ENCODE assay signal across 29 mouse cellular contexts in the genomic region with DNA sequence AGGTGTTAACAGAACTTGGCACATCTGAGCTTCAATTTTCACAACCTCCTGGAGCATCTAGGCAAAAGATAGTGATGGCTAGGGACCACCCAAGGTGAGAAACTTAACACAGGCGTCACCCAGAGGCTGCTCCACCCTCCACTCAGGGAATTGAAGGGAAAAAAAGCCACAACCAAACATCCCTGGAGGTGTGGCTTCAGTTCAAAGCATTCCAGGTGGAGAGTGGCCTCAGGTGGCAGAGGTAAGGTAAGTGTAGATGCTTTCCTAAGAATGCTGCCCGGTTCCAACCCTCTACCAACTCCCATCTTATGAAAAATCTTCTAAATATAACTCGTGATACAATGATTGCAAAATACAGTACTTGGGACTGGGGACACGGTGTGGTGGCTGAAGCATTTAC. TPM values are rescaled to one million over a fixed set of nuclear protein-coding genes. Genes with fewer than 3 reads are reported as not detected.
A peak's percentile ranks its signal among the peaks of the same experiment; 100 is the strongest.
DNase-seq lines count a peak whose midpoint lies in the region; ATAC-seq and TF ChIP-seq lines count a peak whose summit lies in the region.
"Had no signal": no experiment of that assay in that cellular context is flagged by ENCODE, and none has a peak within 500 bp of the region (broad histone marks: within the 10 kb centered on the region; RNA-seq: fewer than 3 reads in every experiment).

No protein-coding gene starts in this region.

- TF ChIP-seq CTCF in intestine, postnatal 0 days (IDR thresholded peaks at IDR 0.05; ENCODE audit: low read depth): peak; percentile 32; the same call in 1 of the 2 replicates

- no peak overlapping the region for H3K9ac ChIP-seq in embryonic facial prominence, embryonic 14.5 days (ENCODE audit: low read depth, low read length)
- H3K9ac ChIP-seq in intestine, postnatal 0 days (ENCODE audit: low read depth, low read length): no peak overlapping the region
- H3K9ac ChIP-seq: embryonic facial prominence, embryonic 13.5 days; forebrain, embryonic 15.5 days; limb, embryonic 15.5 days; midbrain, embryonic 15.5 days; neural tube, embryonic 12.5 days had no signal

- ATAC-seq in embryonic facial prominence, embryonic 14.5 days (ENCODE audit: low read depth): peak; percentile 69; the same call in 1 of the 2 replicates
- no peak for ATAC-seq in intestine, postnatal 0 days
- ATAC-seq: forebrain, embryonic 15.5 days; hindbrain, postnatal 0 days; midbrain, embryonic 15.5 days had no signal

- no peaks in the 10 kb centered on the region for H3K27me3 ChIP-seq in embryonic facial prominence, embryonic 14.5 days (replicated peaks; ENCODE audit: control insufficient read depth, insufficient read depth, low read length)
- no peaks in the 10 kb centered on the region; the same call in 1 of the 2 replicates for H3K27me3 ChIP-seq in embryonic facial prominence, embryonic 10.5 days (replicated peaks; ENCODE audit: low read depth, poor library complexity, severe bottlenecking)
- no peaks in the 10 kb centered on the region for H3K27me3 ChIP-seq in intestine, postnatal 0 days (replicated peaks; ENCODE audit: control insufficient read depth, insufficient read depth, low read length)
- H3K27me3 ChIP-seq: embryonic facial prominence, embryonic 13.5 days; forebrain, embryonic 15.5 days; limb, embryonic 15.5 days had no signal

- 58% methylated on average over 4 of the region's 4 CpGs for WGBS in embryonic facial prominence, embryonic 14.5 days
- WGBS in embryonic facial prominence, embryonic 10.5 days: 76% methylated on average over 4 of the region's 4 CpGs
- WGBS in intestine, postnatal 0 days: 42% methylated on average over 4 of the region's 4 CpGs

- no peak overlapping the region for H3K27ac ChIP-seq in embryonic facial prominence, embryonic 14.5 days (replicated peaks; ENCODE audit: low read depth, low read length)
- H3K27ac ChIP-seq in embryonic facial prominence, embryonic 10.5 days (replicated peaks): no peak overlapping the region
- H3K27ac ChIP-seq in intestine, postnatal 0 days (ENCODE audit: low read depth, low read length): no peak overlapping the region
- H3K27ac ChIP-seq: embryonic facial prominence, embryonic 13.5 days; forebrain, embryonic 15.5 days; hindbrain, embryonic 10.5 days; hindbrain, postnatal 0 days; limb, embryonic 15.5 days; midbrain, embryonic 15.5 days; neural tube, embryonic 12.5 days had no signal

- H3K4me1 ChIP-seq in embryonic facial prominence, embryonic 14.5 days (ENCODE audit: control insufficient read depth, insufficient read depth, low read length): peaks cover 4% of the 10 kb centered on the region; the same call in 1 of the 2 replicates
- H3K4me1 ChIP-seq in embryonic facial prominence, embryonic 10.5 days: peaks cover 21% of the 10 kb centered on the region
- no peaks in the 10 kb centered on the region for H3K4me1 ChIP-seq in intestine, postnatal 0 days (replicated peaks; ENCODE audit: control insufficient read depth, insufficient read depth, low read length)
- H3K4me1 ChIP-seq: forebrain, embryonic 15.5 days; limb, embryonic 15.5 days; megakaryocyte, embryonic 14.5 days; midbrain, embryonic 15.5 days; neural tube, embryonic 12.5 days had no signal

- no peaks in the 10 kb centered on the region for H3K36me3 ChIP-seq in embryonic facial prominence, embryonic 14.5 days (ENCODE audit: control insufficient read depth, insufficient read depth, low read length)
- H3K36me3 ChIP-seq in embryonic facial prominence, embryonic 10.5 days (replicated peaks): no peaks in the 10 kb centered on the region
- H3K36me3 ChIP-seq in intestine, postnatal 0 days (ENCODE audit: control insufficient read depth, insufficient read depth): no peaks in the 10 kb centered on the region
- H3K36me3 ChIP-seq: embryonic facial prominence, embryonic 13.5 days; forebrain, embryonic 15.5 days; hindbrain, embryonic 10.5 days; limb, embryonic 15.5 days; midbrain, embryonic 15.5 days; neural tube, embryonic 12.5 days had no signal

- no peak overlapping the region for H3K4me3 ChIP-seq in embryonic facial prominence, embryonic 14.5 days (ENCODE audit: low read depth, low read length)
- no peak overlapping the region for H3K4me3 ChIP-seq in embryonic facial prominence, embryonic 10.5 days
- no peak overlapping the region for H3K4me3 ChIP-seq in intestine, postnatal 0 days (ENCODE audit: low read depth, low read length)
- H3K4me3 ChIP-seq: embryonic facial prominence, embryonic 13.5 days; forebrain, embryonic 15.5 days; hindbrain, embryonic 10.5 days; limb, embryonic 15.5 days; megakaryocyte, embryonic 14.5 days; midbrain, embryonic 15.5 days; neural tube, embryonic 12.5 days had no signal

- DNase-seq in embryonic facial prominence, embryonic 14.5 days (ENCODE audit: low spot score): peak; percentile 55
- no peak for DNase-seq in embryonic facial prominence, embryonic 10.5 days (ENCODE audit: low spot score)
- peak; percentile 44 for DNase-seq in ES-CJ7 (ENCODE audit: low read depth, low spot score)
- DNase-seq in lung, postnatal 36 days: peak; percentile 44
- DNase-seq in right cerebral cortex, postnatal 36 days (ENCODE audit: low spot score in 2 of 2): no peak
- DNase-seq in layer of hippocampus, postnatal 25 days (ENCODE audit: extremely low spot score in 1 of 2, low spot score in 1 of 2): no peak
- DNase-seq: cerebellum, adult 11-12 months; heart, postnatal 10 days; retina, postnatal 1 day; right cerebral cortex, postnatal 4 days; thymus, postnatal 4 days had no signal

- H3K4me2 ChIP-seq in embryonic facial prominence, embryonic 14.5 days (ENCODE audit: low read depth, low read length): no peak overlapping the region
- H3K4me2 ChIP-seq in intestine, postnatal 0 days (replicated peaks; ENCODE audit: low read depth): no peak overlapping the region
- H3K4me2 ChIP-seq: embryonic facial prominence, embryonic 13.5 days; forebrain, embryonic 15.5 days; heart, embryonic 11.5 days; limb, embryonic 15.5 days; midbrain, embryonic 15.5 days; neural tube, embryonic 12.5 days had no signal

- H3K9me3 ChIP-seq in embryonic facial prominence, embryonic 14.5 days (ENCODE audit: control insufficient read depth, low read length): no peaks in the 10 kb centered on the region
- H3K9me3 ChIP-seq in embryonic facial prominence, embryonic 10.5 days: no peaks in the 10 kb centered on the region
- H3K9me3 ChIP-seq in intestine, postnatal 0 days (ENCODE audit: control insufficient read depth): no peaks in the 10 kb centered on the region
- H3K9me3 ChIP-seq: embryonic facial prominence, embryonic 13.5 days; forebrain, embryonic 15.5 days; hindbrain, embryonic 10.5 days; limb, embryonic 15.5 days; megakaryocyte, embryonic 14.5 days; midbrain, embryonic 15.5 days; neural tube, embryonic 12.5 days had no signal

RNA-seq across cellular contexts. Expression of gene Hsd17b3, which starts 57.8 kb away (rescaled TPM):
- polyA plus RNA-seq in embryonic facial prominence, embryonic 14.5 days (2014; fragmentation: Nextera tagmentation; extraction: Ambion mirVana): not detected in 2 replicates
- polyA plus RNA-seq in embryonic facial prominence, embryonic 10.5 days (2016; fragmentation: Nextera tagmentation; extraction: Ambion mirVana): not detected in 2 replicates
- 0.31 and 0.41 TPM in 2 replicates for polyA plus RNA-seq in intestine, postnatal 0 days (2015; fragmentation: Nextera tagmentation; extraction: Ambion mirVana)
- total RNA-seq in layer of hippocampus, postnatal 25 days (2021): not detected
- total RNA-seq: gastrocnemius, adult 8-10 months; granulocyte monocyte progenitor cell, adult 5-6 weeks; heart, postnatal 10 days; hindbrain, postnatal 0 days; layer of hippocampus, postnatal 10 days; left cerebral cortex, adult 8-10 months had no signal
- polyA plus RNA-seq: cortical plate, adult 2 months; embryonic facial prominence, embryonic 13.5 days; forebrain, embryonic 15.5 days; heart, embryonic 11.5 days; hindbrain, embryonic 10.5 days; hindbrain, postnatal 0 days; kidney, embryonic 16.5 days; limb, embryonic 15.5 days; liver, embryonic 16.5 days; midbrain, embryonic 15.5 days; stomach, embryonic 14.5 days had no signal

Comparison
In these comparisons a context has a peak if more than half of its experiments do, and no peak if none do; other contexts are left out.
1. DNase-seq: peak in embryonic facial prominence, embryonic 14.5 days (single experiment), ES-CJ7 (single experiment) and lung, postnatal 36 days (single experiment); none in embryonic facial prominence, embryonic 10.5 days (single experiment), right cerebral cortex, postnatal 36 days (0 of 2) and layer of hippocampus, postnatal 25 days (0 of 2).